Mouse (Mus musculus): ENCODE measurements around the gene Pcca.

Gene Pcca

DNA sequence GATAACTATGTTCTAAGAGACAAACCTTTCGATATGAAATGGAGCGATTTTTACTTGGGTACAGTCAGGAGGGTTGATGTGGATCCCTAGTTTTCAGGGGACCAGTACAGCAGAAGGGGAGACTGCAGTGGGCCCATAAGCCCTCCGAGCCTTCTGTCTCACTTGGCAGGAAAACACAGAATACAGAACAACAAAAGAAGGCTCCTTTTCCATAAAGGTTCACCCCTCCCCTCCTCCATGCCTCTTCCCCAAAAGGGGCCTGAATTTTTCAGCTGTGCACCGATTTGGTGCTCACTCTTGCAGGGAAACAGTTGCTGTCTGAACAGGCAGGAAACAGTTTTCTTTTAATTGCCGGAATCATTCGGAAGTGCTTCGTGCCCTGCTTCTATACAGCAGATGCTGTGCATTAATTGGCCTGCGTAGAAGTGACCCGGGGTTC lies 348.1 kb downstream of the Pcca start:
- intact Hi-C loops (cut with DNase I): no loop called here

DNA sequence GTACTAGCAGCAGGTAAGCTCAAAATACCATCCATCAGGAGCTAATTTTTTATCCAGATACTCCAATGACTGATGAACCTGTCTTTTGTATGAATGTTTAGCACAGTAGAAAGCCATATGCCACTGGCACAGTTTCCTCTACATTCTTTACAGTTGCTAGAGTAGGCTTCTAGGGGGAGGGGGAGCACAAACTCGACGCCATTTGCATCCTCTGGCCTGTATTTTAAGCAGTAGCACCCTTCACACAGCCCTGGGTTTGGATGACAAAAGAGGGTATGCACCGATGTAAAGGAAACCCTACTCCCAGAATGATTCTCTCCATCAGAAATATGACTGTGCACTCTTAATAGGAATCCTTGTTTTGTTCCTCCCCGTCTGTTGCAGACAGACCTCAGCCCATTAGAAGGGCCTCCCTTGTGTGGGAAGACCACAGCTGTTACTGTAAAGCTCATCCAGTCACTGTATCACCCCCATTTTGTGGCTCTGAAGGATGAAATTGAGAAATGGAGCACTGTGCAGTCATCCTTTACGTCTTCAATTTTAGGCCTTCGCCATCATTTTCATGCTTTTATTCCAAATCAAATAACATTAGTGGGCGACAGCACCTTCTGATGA lies 348.8 kb downstream of the Pcca start:
- intact Hi-C loops (cut with DNase I): no loop called here

DNA sequence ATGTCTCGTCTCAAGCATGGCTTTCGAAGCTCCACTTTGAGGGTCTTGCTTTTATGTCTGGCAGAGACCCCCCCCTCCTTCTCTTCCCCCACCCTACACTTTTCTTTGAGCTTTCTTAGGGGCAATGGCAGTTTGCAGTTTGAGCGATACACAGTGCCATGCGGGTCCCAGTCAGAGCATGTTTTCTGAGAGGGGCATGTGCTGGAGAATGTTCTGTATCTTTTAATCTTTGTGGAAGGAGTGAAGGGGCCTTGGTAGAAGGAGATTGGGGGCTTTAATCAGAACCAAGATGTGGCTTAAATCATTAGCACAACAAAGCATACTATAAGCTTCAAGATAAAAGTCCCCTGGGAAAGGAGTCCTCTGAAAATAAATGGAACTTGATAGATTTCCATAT lies 349.3 kb downstream of the Pcca start:
- intact Hi-C loops (cut with DNase I): no loop called here

DNA sequence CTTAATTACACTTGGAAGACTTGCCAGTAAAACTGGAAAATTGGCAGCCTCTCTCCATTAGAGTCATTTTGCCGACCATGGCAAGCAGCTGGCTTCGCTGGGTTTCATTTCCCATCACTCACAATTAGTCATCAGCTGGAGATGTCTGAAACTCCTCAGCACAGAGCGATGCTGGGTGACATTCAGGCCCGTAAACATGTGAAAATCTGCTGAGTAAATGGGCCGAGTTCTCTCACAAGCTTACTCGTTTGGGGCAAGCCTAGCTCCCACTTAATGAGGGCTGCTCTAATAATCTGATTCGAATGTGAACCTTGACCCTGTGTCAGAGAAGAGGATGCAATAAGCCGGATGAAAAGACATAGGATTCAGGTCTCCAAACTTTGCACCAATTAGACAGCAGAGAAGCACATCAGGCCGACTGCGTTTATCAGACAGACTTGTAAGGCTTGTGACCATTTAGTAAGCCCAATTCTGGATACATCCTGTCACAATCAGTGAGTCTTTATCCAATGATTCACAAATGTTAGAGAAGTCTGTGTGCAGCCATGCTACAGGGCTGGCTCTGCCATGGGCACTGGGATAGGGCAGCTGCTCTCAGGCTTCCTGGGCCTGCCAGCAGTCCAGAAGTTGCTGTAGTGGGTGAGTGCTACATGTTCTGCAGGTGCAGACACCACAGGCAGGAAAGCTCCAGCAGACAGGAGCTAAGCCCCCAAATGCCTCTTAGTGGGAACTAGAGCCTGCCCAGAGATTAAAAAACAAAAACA lies 349.9 kb downstream of the Pcca start:
- intact Hi-C loops (cut with DNase I): no loop called here

DNA sequence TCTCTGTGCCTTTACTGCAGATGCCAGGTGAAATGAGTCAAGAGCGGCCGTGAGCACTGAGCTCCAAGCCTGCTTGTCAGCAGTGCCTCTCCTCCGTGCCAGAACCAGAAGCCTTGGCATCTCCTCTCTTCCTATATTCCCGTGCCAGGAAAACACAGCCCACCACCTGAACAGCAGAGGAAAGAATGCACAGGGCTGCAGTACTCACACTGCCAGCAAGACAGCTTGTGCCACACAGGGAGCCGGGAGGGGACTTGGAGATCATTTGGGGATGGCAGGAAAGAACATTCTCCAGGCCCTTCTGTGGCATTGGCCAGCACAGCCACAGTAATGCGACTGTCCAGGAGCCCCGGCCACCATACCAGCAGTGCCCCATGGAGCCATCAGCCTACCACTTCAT lies 351.8 kb downstream of the Pcca start:
- intact Hi-C loops (cut with DNase I): no loop called here

DNA sequence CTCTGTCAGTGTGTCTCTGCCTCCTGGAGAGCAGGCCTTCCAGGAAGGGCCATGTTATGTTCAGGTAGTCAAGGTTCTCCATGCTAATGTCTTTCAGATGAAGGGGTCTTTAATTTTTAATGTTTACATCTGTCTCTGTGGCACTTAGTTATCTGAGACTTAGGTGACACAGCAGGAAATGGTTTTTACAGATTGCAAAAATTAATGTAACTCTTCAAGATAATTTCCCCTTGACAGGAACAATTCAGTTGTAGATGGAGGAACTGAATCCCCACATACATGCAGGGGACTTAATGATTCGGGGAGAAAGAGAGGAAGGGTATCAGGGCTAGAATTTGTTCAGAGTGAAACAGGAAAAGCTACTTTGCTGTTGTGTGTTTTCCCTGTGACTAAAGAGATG lies 353.2 kb downstream of the Pcca start:
- intact Hi-C loops (cut with DNase I): no loop called here

DNA sequence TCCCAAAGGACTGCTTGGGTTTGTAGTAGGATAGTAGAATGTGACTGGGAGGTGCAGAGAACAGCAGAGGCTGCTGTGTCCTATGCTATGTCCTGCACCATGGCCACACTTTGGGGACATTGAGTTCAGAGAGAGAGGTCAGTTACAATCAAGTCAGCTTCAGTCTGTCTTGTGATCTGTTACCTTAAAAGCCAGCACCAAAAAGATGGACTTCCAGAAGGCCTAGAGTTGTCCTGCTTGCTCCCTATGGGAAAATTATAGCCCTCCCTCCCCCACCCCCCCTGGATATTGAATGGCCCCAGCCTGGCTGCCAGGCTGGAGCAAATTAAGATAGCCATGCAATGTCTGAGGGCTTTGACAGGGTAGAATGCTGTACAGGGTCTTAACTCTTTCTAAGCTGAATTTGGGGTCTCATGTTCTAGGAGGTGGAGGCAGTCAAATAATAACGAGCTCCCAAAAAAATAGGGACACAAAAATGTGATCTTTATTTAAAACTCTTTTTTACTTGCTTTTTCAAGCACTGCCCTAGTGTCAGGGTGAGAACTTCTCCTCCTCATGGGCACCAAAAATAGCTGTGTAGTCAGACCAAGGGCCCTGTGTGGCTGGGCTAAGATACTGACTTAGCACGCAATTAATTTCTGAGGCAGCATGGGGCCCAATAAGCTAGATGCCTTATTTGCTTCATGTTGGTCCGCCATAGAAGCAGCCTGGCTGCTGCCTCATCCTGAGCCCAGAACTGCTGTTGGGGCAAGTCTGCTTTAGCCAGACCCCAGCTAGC lies 353.8 kb downstream of the Pcca start:
- intact Hi-C loops (cut with DNase I): no loop called here

DNA sequence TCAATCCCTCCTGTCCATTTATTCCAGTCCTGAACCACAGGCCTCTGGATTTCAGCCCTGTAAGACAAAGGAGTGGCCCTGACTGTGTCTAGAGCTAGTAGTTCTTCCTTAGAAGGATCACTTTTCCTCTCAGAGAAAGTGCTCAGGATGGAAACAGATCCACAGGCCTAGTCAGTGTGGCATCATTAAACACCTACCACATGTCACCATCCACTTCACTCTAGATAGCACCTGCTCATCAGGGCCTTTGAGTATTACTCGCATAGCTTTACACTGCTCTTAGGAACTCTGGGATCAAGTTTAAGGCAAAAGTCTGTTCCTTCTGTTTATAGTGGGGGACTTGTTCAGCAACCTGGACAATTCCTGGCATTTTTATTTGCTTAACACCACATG lies 354.4 kb downstream of the Pcca start:
- intact Hi-C loops (cut with DNase I): no loop called here

DNA sequence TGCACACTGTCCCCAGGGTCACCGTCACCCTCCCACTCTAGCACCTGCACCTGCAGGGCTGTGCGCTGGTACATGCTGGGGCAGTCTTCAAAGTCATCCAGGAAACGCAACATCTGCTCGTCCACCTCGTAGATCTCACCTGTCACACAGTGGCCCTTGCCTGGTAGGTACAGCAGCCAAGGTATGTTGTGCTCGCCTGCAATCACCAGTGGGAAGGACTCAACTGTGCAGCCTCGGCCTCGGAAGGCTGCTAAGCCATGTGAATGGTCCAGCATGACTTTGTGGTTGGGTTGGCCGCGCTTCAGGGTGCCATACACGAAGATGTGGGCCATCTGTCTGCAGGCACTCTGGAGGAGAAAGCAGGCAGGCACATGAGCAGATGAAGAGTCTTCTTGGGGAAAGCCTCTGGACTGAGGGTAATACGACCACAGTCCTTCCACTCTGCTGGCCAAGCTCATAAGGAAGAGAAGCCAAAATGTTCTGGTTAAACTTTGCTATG lies 357.4 kb downstream of the Pcca start:
- intact Hi-C loops (cut with DNase I): no loop called here

DNA sequence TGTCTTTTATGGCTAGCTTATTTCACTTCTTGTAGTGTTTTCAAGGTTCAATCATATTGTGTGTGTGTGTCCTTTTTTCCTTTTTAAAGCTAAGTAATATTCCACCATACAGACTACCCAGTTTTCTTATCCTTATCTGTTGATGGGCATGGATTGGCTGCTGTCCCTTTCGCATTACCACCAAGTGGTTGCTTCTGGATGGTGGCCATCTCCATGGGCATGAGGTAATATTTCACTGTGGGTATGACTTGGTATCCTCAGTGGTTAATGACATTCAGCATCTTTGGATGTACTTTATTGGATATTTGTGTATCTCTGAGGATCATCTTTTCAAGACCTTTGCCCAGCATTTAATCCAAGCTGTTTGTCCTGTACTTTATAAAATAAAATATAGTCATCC lies 362.0 kb downstream of the Pcca start:
- intact Hi-C loops (cut with DNase I): no loop called here

DNA sequence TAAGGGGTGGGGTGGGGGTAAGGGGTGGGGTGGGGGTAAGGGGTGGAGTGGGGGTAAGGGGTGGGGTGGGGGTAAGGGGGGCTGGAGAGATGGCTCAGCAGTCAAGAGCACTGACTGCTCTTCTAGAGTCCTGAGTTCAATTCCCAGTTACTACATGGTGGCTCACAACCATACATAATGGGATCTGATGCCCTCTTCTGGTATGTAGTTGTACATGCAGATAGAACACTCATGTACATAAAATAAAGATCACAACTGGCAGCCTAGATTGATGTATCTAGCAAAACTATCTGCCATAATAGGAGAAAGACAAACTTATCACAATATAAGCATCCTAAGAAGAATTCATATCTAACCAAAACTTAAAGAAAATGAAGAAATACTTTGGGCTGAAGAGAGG lies 364.4 kb downstream of the Pcca start:
- intact Hi-C loops (cut with DNase I): no loop called here

DNA sequence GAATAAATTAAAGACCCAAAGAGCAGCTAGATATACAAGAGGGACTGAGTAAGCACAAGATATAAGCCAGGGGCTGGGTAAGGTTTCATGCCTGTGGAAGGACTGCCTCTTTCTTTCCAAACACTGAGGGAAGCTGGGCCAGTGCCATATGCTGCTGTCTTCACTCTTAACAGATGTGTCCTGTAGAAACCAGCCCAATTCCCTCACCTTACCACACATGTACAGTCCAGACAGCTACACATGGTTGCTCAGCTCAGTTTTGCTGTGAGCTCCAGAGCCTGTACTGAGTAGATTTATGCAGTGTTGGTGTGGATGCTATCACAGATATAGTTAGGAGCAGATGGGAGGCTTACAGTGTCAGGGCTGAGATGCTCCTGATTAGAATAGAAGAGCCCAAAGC lies 366.6 kb downstream of the Pcca start:
- intact Hi-C loops (cut with DNase I): no loop called here

DNA sequence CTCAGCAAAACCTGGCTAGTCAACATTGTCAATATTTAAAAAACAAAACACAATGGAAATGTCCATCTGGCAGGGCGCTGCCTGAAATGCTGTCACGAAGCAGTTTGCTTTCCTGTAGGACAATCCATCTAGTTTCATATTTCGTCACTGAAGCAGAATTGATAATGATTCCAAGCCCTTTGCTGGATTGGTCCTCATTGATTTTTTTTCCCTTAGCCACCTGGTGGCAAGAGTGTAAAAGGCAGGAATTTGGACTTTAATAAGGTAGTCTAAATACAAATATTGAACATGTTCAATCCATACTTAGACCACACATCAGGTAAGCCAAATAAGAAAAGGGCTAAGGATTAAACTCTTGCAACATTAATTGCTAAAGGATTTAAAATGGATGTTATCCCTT lies 367.1 kb downstream of the Pcca start:
- intact Hi-C loops (cut with DNase I): no loop called here

DNA sequence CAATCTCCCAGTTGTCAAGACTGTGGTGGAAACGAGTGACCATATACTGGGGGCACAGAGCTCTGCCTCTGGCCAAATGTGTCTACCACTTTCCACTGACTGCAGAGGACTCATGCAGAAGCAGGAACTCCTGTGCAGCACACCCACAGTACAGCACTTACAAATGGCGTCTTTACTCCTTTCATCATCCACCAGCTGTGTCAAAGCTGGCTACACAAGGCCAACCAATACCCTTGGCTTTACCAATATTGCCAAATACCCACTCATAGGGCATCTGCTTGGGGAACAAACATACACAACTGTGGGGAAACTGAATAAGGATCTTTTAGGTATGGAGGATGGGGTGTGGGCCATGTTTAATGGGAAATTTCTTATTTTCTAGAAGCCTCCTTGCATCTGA lies 367.6 kb downstream of the Pcca start:
- intact Hi-C loops (cut with DNase I): no loop called here

DNA sequence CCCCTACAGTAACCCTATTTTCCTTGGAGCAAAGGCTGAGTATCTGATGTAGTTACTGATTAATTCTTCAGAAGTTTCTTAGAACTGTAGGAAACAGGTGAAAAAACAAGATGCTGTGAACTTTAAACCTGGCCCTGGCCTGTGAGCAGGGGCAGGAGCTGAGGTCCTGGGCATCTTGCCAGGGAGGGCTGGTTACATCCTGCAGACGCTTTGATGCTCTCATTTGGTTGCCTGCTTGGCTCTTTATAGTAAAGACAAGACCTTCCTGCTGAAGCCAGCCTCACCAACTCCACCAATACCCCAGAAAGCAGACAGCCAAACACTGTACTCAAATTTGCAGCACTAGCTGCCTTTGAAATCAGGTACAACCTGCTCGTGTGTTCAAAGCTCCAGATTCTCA lies 368.0 kb downstream of the Pcca start:
- intact Hi-C loops (cut with DNase I): no loop called here

DNA sequence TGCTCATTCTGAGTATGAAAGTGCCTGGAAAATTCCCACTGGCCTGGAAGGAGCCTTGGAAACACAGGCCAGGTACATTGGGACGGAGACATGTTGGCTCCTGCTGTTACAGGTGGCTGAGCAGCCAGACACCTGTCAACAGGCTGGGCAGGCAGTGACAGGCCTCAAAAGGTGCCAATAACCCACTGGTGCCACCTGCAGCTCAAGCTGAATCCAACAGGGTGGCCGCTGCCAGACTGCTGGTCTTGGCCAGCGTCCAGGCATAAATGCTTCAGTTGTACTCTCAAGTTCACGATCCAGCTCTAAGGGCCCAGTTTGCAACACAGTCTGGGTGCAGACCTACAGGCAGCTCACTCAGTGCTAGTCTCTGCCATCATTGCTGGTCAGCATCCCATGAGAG lies 368.8 kb downstream of the Pcca start:
- intact Hi-C loops (cut with DNase I): no loop called here

DNA sequence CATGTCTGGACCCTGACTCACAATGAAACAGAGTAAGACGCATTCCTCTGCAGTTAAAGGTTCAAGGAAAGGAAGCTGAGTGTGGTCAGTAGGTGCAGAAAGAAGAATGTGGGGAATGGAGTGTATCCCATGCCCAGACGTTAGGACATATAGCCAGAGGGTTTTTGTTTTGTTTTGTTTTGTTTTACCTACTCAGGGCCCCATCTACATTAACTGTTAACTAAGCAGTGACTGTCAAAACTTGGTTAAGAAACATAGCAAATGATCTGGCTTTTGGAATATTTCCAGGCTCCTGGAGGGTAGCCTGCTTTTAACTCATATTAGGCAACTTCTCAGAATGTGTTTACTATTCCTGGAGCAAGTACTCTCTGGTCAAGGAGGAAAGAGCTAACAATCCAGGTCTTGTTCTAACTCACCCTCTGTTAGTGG lies 369.8 kb downstream of the Pcca start:
- intact Hi-C loops (cut with DNase I): no loop called here

DNA sequence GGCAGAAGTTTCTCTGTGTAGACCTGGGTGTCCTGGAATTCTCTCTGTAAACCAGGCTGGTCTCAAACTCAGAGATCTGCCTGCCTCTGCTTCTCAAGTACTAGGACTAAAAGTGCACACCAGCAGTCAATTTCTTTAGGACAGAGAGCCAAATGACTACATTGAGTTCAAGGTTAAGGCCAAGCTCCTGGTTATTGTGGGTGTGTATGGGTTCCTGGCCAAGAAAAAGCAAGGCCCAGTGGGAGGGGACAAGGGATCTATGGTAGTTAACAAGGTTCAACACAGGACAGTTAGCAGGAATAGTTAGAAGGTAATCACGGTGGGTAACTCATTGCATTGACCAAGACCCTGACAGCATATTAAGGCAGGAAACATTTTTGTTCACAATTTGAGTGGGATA lies 370.9 kb downstream of the Pcca start:
- intact Hi-C loops (cut with DNase I): no loop called here

DNA sequence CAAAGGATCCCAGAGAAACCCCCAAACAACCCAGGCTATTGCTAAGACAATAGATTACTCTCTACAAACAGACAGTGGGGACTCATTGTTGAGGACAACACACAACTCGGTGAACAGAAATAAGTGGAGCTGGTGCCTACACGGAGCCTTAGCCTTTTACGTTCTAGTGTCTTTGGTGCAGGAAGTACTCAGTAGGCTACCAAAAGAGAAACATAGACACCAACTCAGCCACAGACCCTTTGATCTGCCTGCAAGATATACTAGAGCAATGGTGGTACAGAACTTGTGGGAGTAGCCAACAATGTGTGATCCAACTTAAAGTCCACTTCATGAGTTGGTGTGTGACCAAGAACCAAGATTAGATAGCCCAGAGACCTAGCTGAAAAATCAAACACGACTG lies 374.0 kb downstream of the Pcca start:
- intact Hi-C loops (cut with DNase I): no loop called here

DNA sequence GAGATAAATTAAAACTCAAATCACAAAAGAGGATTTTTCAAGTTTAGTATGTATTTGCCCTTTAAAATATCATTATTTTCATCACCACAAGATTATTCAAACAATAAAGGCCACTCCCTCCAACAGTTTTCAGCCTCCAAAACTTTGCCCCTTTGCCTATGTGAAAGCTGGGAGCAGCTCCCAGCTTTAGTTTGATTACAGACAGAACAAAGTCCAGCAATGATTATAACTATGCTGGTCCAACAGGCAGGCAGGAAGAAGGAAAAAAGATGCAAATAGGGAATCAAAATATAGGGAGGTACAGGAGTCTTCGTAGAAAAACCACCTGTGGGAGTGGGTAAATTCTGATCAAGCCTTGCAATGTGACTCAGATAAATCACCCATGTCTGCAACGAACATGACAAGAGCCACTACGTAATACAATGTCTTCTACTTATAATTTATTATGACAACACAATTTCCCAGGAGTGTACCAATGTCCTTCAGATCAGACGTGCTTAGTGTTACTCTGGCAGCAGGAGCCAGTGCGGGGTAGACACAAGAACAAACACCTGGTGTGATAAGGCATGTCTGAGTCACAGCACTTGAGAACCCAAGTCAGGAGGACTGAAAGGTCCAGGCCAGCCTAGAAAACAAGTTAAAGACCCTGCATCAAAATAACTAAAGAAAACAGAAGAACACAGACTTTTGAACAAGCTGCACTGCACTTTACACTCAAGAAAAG lies 375.4 kb downstream of the Pcca start:
- intact Hi-C loops (cut with DNase I): no loop called here

DNA sequence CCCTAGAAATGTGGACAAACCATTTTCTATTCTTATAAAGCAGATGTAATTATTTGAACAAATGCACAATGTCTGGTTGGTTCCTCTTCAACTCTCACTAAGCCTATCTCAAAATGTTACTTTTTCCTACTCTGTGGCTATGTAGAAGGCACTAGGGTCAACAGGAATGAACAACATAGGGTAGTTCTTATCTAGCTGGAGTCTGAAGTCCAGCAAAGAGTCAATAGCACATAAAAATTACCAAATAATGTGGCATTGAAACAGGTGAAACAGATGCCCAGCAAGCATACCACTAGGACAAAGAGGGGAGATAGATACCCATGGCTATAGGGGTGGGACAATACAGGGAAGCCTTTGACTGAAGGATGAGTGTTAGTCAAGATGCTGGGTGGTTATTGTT lies 377.1 kb downstream of the Pcca start:
- intact Hi-C loops (cut with DNase I): no loop called here

DNA sequence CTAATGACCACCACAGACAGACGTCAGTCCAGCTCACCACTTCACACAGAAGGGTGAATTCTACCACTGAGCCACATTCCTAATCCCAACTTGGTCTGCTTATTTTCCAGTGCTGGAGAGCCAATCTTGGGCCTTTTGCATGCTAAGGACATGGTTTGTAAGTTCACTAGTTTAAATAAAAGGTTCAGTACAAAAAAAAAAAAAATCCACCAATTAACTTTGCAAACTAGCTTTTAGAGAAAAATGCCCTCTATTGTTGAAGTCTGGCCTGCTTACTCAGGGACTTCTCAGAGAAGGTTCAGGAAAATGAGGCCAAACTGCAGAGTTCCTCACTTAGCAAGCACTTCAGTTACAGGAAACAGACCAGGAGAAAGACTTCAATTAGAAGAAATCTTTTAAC lies 378.0 kb downstream of the Pcca start:
- intact Hi-C loops (cut with DNase I): no loop called here

Measured in adrenal gland (tissue).